8 mouse cellular contexts compared by ENCODE assay signal in genomic region chr5:136581166-136581565, GRCm38 (mm10). TPM values are rescaled to one million over a fixed set of nuclear protein-coding genes. Genes with fewer than 3 reads are reported as not detected.
DNase-seq lines count a peak whose midpoint lies in the region; ATAC-seq and TF ChIP-seq lines count a peak whose summit lies in the region.

No protein-coding gene starts in this region.

- H3K9me3 ChIP-seq in forebrain, embryonic 12.5 days = no peaks in the 10 kb centered on the region
- no peaks in the 10 kb centered on the region for H3K9me3 ChIP-seq in lung, postnatal 0 days (ENCODE audit: low read length)

- TF ChIP-seq EP300 in lung, postnatal 0 days (IDR thresholded peaks at IDR 0.05) = no peak

- H3K27ac ChIP-seq in forebrain, embryonic 12.5 days = no peak overlapping the region
- no peak overlapping the region for H3K27ac ChIP-seq in kidney, adult 2 months (ENCODE audit: insufficient read depth, low read depth, low read length)
- no peak overlapping the region for H3K27ac ChIP-seq in lung, postnatal 0 days (ENCODE audit: low read length)

- peak; percentile 78 for DNase-seq in adrenal gland, postnatal 14 days
- no peak for DNase-seq in adrenal gland, adult 2 months
- peak; percentile 30 for DNase-seq in CD4-positive helper T cell, adult 2 months (ENCODE audit: low read depth, low spot score)
- DNase-seq in kidney, adult 2 months = peak; percentile 65
- DNase-seq in lung, postnatal 0 days (ENCODE audit: low spot score) = peak; percentile 44
- peak; percentile 29 to 64 for DNase-seq in spleen, adult 18-20 months

- H3K27me3 ChIP-seq in forebrain, embryonic 12.5 days = peaks cover 43% of the 10 kb centered on the region
- H3K27me3 ChIP-seq in kidney, adult 2 months (replicated peaks; ENCODE audit: control insufficient read depth, insufficient read depth, low read length) = no peaks in the 10 kb centered on the region; the same call in 1 of the 2 replicates
- H3K27me3 ChIP-seq in lung, postnatal 0 days (replicated peaks; ENCODE audit: insufficient read depth, low read length) = no peaks in the 10 kb centered on the region

- WGBS in forebrain, embryonic 12.5 days = 18% methylated on average over 9 of the region's 9 CpGs
- 17% methylated on average over 9 of the region's 9 CpGs for WGBS in kidney, adult 2 months
- 16% methylated on average over 9 of the region's 9 CpGs for WGBS in lung, postnatal 0 days

- H3K4me1 ChIP-seq in forebrain, embryonic 12.5 days = peaks cover 10% of the 10 kb centered on the region; the same call in 1 of the 2 replicates
- H3K4me1 ChIP-seq in kidney, adult 2 months (ENCODE audit: control insufficient read depth, insufficient read depth, low read length) = peaks cover 10% of the 10 kb centered on the region
- H3K4me1 ChIP-seq in lung, postnatal 0 days (ENCODE audit: insufficient read depth, low read depth, low read length) = no peaks in the 10 kb centered on the region

- H3K9ac ChIP-seq in forebrain, embryonic 12.5 days = no peak overlapping the region
- H3K9ac ChIP-seq in lung, postnatal 0 days (replicated peaks; ENCODE audit: low read depth) = no peak overlapping the region

- TF ChIP-seq CTCF in kidney, adult 2 months (conservative IDR thresholded peaks at IDR 0.05; ENCODE audit: insufficient read depth, insufficient read length, low read depth, low read length) = peak; percentile 52; the same call in 1 of the 2 replicates
- peak; percentile 73 for TF ChIP-seq CTCF in lung, postnatal 0 days (IDR thresholded peaks at IDR 0.05)

- H3K36me3 ChIP-seq in forebrain, embryonic 12.5 days (replicated peaks) = no peaks in the 10 kb centered on the region
- no peaks in the 10 kb centered on the region for H3K36me3 ChIP-seq in kidney, adult 2 months (ENCODE audit: control insufficient read depth, insufficient read depth, low read length)
- H3K36me3 ChIP-seq in lung, postnatal 0 days (ENCODE audit: insufficient read depth, low read length) = no peaks in the 10 kb centered on the region

- H3K4me3 ChIP-seq in forebrain, embryonic 12.5 days (replicated peaks) = peak overlapping the region; percentile 4; the same call in 1 of the 2 replicates
- H3K4me3 ChIP-seq in kidney, adult 2 months (ENCODE audit: insufficient read depth, low read depth, low read length) = no peak overlapping the region
- no peak overlapping the region for H3K4me3 ChIP-seq in lung, postnatal 0 days (ENCODE audit: low read depth, low read length)

- ATAC-seq in forebrain, embryonic 12.5 days (ENCODE audit: low FRiP score) = no peak
- peak; percentile 47 for ATAC-seq in lung, postnatal 0 days
- ATAC-seq in inflammation-experienced regulatory T-cells, adult 6 months = no peak

- H3K4me2 ChIP-seq in forebrain, embryonic 12.5 days = 0 out of 2 replicates have a peak overlapping the region, but pooled peaks have one; percentile 13
- H3K4me2 ChIP-seq in lung, postnatal 0 days (replicated peaks; ENCODE audit: low read depth, low read length) = peak overlapping the region; percentile 30

- TF ChIP-seq POLR2A in kidney, adult 2 months (IDR thresholded peaks at IDR 0.05; ENCODE audit: low read depth, low read length) = no peak

RNA-seq across cellular contexts. Expression of gene Cux1, which starts 13.9 kb away (rescaled TPM):
- total RNA-seq in adrenal gland, postnatal 14 days (2021) = 83.1 and 95.0 TPM in 2 replicates
- total RNA-seq in adrenal gland, adult 2 months (2021) = 100 to 1,000 TPM; 101 to 105 TPM
- 46.2 and 52.3 TPM in 2 replicates for polyA plus RNA-seq in adrenal gland, adult 2 months (2012; rRNA removed)
- 157 and 165 TPM in 2 replicates for polyA plus RNA-seq in forebrain, embryonic 12.5 days (2016; fragmentation: Nextera tagmentation; extraction: Ambion mirVana)
- polyA plus RNA-seq in kidney, adult 2 months (2012; rRNA removed) = 126 and 136 TPM in 2 replicates
- 68.5 and 74.0 TPM in 2 replicates for polyA plus RNA-seq in lung, postnatal 0 days (2015; fragmentation: Nextera tagmentation; extraction: Ambion mirVana)
- polyA plus RNA-seq in inflammation-experienced regulatory T-cells, adult 6 months (2017; shearing (Covaris generic)) = 10 to 100 TPM; 25.9 to 53.1 (median 41.6) TPM
